Mouse (Mus musculus): ENCODE data around the gene Ankk1.

DNA sequence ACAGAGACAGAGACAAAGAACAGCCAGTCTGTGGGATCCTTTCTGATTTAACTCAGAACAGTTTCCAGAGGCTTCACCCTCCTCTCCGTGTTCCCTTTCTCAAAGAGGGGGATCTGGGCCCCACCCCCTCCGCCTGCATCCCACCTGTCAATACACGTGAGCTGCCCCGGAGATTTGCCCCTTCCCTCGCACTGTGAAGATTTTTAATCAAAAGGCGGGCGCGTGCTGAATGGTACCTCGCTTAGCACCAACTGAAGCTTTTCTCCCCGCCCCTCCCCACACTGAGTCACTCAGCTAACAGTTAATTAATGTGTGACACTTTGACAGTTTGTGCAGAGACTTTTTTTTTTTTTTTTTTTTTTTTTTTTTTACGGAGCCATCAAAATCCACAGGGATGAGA lies 40.7 kb downstream of the Ankk1 start:
- TF ChIP-seq CTCF (IDR thresholded peaks at IDR 0.05; ENCODE audit: low read depth), result no peak
- TF ChIP-seq EP300 (IDR thresholded peaks at IDR 0.05; ENCODE audit: low read depth), result no peak
